Mouse (Mus musculus) hindbrain, embryonic 16.5 days (tissue): Measurements from ENCODE around the gene Nfia. TPM values are rescaled to one million over a fixed set of nuclear protein-coding genes. Genes with fewer than 3 reads are reported as not detected.

Experiments
- ATAC-seq: fragments of 200-750 bp; cut with Nextera tagmentation; 2 replicates; pipeline ENCODE4 v1.8.0; 2017; ENCODE audit warnings: moderate TSS enrichment, moderate library complexity
- H3K27ac ChIP-seq: fragments of 300-500 bp; sonication (generic); 2 replicates; pipeline ENCODE4 v1.5.1; 2014; ENCODE audit warnings: low read depth, mild to moderate bottlenecking, control low read depth, low read length, moderate library complexity
- H3K27me3 ChIP-seq: fragments of 300-500 bp; sonication (generic); replicated peaks from 2 replicates; pipeline ENCODE4 v1.6.1; 2014; ENCODE audit warnings: low read length; ENCODE audit not compliant: control insufficient read depth, insufficient read depth
- H3K36me3 ChIP-seq: fragments of 300-500 bp; sonication (generic); 2 replicates; pipeline ENCODE4 v1.6.1; 2014; ENCODE audit warnings: mild to moderate bottlenecking, low read length, moderate library complexity, mixed read lengths; ENCODE audit not compliant: control insufficient read depth, insufficient read depth
- H3K4me1 ChIP-seq: fragments of 300-500 bp; sonication (generic); 2 replicates; pipeline ENCODE4 v1.6.1; 2014; ENCODE audit warnings: low read depth, low read length; ENCODE audit not compliant: control insufficient read depth, insufficient read depth
- H3K4me2 ChIP-seq: fragments of 300-500 bp; sonication (generic); 2 replicates; pipeline ENCODE4 v1.6.1; 2014; ENCODE audit warnings: mild to moderate bottlenecking, low read length, control low read depth, moderate library complexity
- H3K4me3 ChIP-seq: fragments of 300-500 bp; sonication (generic); 2 replicates; pipeline ENCODE4 v1.5.1; 2014; ENCODE audit warnings: mild to moderate bottlenecking, low read length, control low read depth, moderate library complexity
- H3K9ac ChIP-seq: fragments of 300-500 bp; sonication (generic); 2 replicates; pipeline ENCODE4 v1.6.1; 2014; ENCODE audit warnings: low read depth, mild to moderate bottlenecking, control low read depth, low read length, moderate library complexity
- H3K9me3 ChIP-seq: fragments of 300-500 bp; sonication (generic); 2 replicates; pipeline ENCODE4 v1.6.1; 2014; ENCODE audit warnings: mild to moderate bottlenecking, low read length, moderate library complexity; ENCODE audit not compliant: control insufficient read depth
- WGBS: fragments of 180-500 bp; shearing (Covaris S2); extraction: QIAGEN DNeasy Blood & Tissue Kit; methylation state at CpG from one replicate; pipeline ENCODE4 v1.1.7; 2014; 5-methylcytosine and 5-hydroxymethylcytosine counted together
- polyA plus RNA-seq: library from polyadenylated mRNA; unstranded; fragments of >200 nt; fragmentation: Nextera tagmentation; extraction: Ambion mirVana; gene quantifications from 2 replicates; pipeline ENCODE4 v1.2.1, GENCODE M21; 2015

The Nfia gene
- polyA plus RNA-seq, 1 experiment from 2014 or later = 38.4 TPM

- no peak overlapping the region for H3K27ac ChIP-seq
- H3K27me3 ChIP-seq = no peaks in the 10 kb centered on the region
- H3K36me3 ChIP-seq = no peaks in the 10 kb centered on the region
- H3K4me1 ChIP-seq = no peaks in the 10 kb centered on the region
- no peak overlapping the region for H3K9ac ChIP-seq
- H3K4me2 ChIP-seq = no peak overlapping the region
- 92% methylated on average over 4 of the region's 4 CpGs for WGBS
- ATAC-seq = no peak
- H3K4me3 ChIP-seq = no peak overlapping the region
- H3K9me3 ChIP-seq = no peaks in the 10 kb centered on the region
These were observed 214.2 kb downstream of the Nfia start for GRCm38 (mm10) chr4:97986735-97987075.

DNA sequence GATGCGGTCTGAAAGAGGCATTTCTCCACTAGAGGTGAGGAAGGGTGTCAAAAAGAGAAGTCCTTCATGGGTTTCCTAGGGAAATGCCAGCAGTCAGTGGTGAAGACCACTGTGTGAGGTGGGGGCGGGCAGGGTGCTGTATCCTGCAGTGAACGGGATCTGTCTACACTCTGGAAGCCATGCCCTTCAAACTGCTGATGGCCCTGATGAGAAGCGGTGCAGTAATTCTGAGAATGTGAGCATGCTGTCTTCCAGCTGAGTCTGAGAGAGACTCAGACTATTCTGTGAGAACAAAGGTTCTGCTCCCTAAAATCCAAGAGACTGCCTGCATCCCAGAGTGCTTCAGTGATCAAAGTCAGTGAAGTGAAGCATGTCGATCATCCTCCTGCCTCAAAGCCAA, 216.2 kb downstream of the Nfia start:
- no peak overlapping the region for H3K27ac ChIP-seq

DNA sequence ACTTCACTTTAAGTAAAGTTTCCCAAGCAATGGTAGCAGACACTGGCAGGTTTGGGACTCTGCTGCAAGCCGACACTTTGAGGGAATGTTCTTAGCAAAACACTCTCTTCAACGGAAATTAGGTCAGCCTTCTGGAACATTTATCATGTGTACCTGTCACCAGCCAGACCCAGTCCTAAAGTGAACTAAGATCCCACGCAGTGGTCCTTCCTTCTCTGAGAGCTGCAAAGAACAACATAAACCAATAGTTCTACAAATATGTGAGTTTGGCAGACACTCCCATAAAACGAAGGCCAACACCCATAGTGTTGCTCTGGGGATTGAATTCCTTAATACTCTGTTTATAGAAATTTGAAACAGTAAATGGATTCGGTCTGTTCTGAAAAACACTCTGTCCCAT, 217.9 kb downstream of the Nfia start:
- H3K9me3 ChIP-seq = no peaks in the 10 kb centered on the region
- H3K9ac ChIP-seq = no peak overlapping the region
- H3K36me3 ChIP-seq = no peaks in the 10 kb centered on the region
- no peaks in the 10 kb centered on the region for H3K27me3 ChIP-seq
- WGBS = 72% methylated on average over 5 of the region's 5 CpGs
- no peaks in the 10 kb centered on the region for H3K4me1 ChIP-seq
- H3K4me3 ChIP-seq = no peak overlapping the region
- no peak for ATAC-seq
- no peak overlapping the region for H3K4me2 ChIP-seq
- no peak overlapping the region for H3K27ac ChIP-seq

More for the DNA sequence above, 216.2 kb downstream of the Nfia start:
- H3K9ac ChIP-seq = no peak overlapping the region
- 0 out of 2 replicates have a peak, but pooled peaks have one; percentile 38 for ATAC-seq
- no peak overlapping the region for H3K4me2 ChIP-seq
- H3K4me3 ChIP-seq = no peak overlapping the region
- no peaks in the 10 kb centered on the region for H3K36me3 ChIP-seq
- no peaks in the 10 kb centered on the region for H3K9me3 ChIP-seq
- no peaks in the 10 kb centered on the region for H3K4me1 ChIP-seq
- WGBS = 49% methylated on average over 5 of the region's 5 CpGs
- H3K27me3 ChIP-seq = no peaks in the 10 kb centered on the region

DNA sequence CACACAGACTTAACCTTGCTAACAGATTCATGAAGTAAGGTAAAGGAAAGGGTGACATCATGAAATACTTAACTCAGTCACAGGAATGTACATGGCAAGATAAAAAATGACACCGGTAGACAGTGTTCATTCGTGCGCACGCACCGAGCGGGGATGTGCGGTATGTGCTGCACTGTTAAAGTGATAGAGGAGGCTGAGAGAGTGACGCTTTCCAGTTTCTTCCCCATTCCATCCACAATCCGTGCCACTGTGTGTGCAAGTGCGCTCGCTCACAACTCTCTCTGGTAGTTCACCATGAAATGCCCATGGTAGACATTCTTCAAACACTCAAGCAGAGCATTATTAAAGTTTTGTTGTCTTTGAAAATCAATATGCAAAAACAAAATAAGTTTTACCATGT, 218.9 kb downstream of the Nfia start:
- Histone ChIP-seq H3K4me3 (no peak overlapping the region), H3K4me2 (no peak overlapping the region), H3K36me3 (no peaks in the 10 kb centered on the region), H3K4me1 (no peaks in the 10 kb centered on the region), H3K27ac (no peak overlapping the region), H3K27me3 (no peaks in the 10 kb centered on the region), H3K9ac (no peak overlapping the region), H3K9me3 (no peaks in the 10 kb centered on the region)
- 72% methylated on average over 11 of the region's 11 CpGs for WGBS
- ATAC-seq = 0 out of 2 replicates have a peak, but pooled peaks have one; percentile 11

- no peak for ATAC-seq
- Histone ChIP-seq H3K27ac (no peak overlapping the region), H3K9me3 (no peaks in the 10 kb centered on the region), H3K4me2 (no peak overlapping the region), H3K4me1 (no peaks in the 10 kb centered on the region), H3K9ac (no peak overlapping the region), H3K4me3 (no peak overlapping the region), H3K36me3 (no peaks in the 10 kb centered on the region), H3K27me3 (no peaks in the 10 kb centered on the region)
- WGBS = 22% methylated on average over 3 of the region's 3 CpGs
These were observed 219.3 kb downstream of the Nfia start for GRCm38 (mm10) chr4:97991880-97992279.

DNA sequence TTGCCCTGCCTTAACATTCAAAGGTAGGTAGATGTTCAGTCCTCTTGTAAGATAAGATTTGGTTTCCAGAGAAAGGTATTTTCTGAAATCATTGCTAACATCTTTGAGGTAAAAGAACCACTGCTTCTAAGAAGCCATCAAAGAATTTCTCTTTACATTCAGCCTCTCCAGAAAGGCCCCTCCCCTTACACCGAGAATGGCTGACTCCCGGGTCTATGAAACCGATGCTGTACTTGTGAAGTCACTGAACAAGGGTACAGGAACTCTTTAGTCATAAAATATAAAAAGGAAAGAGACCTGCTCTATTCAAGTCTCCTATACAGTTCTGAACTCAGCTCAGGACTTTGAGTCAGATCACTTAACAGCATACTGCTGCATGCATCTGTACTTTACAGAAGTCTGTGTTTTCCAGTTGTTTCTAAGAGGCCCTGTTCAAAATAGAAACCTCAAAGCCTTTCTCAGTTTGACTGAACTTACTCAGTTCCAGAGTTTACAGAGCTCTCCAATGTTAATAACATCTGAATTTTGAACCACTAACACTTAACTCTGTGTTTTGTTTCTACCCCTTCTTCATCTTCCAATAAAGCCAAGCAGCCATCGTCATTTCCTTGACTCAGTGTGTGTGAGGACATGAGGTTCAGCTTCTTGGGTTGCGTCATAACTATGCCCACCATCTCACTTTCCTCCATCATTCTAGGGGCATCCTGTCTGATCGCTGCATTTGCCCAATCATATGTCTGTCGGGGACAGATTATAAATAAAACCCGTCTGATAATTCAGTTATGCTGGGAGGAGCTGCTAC, 223.6 kb downstream of the Nfia start:
- 0 out of 2 replicates have a peak overlapping the region, but pooled peaks have one; percentile 37 for H3K27ac ChIP-seq
- 78% methylated on average over 8 of the region's 8 CpGs for WGBS

DNA sequence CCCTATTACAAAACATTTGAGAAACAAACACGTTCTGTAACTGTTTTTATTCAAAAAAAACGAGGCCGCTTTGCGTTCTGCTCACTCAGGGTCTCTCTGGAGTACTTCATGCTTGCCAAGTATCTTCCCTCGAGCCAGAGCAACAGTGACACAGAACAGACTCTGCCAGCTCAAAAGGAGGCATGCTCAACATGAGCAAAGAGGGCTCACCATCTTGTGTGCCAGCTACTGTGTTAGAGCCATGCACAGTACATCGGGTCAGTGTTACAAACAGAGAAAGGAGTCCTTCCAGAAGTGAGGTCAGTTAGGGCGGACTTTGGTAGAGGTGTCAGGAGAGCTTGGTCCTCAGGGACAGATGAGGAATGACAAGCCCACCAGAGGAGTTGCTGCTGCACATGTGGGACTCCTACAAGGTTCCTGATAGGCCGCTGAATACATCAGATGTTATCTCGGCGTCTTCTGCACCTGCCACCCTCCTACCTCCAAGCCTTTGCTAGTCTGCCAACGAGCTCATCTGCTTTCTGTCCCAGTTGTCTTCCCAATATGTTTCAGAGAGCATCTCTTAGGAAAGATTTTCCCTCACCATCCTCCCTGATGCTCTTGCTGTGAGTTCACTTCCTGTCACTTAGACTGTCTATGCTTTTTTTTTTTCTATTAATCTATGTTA, 224.8 kb downstream of the Nfia start:
- H3K4me1 ChIP-seq = peaks cover 3% of the 10 kb centered on the region; the same call in 1 of the 2 replicates
- 0 out of 2 replicates have a peak overlapping the region, but pooled peaks have one; percentile 23 for H3K27ac ChIP-seq
- no peak overlapping the region for H3K9ac ChIP-seq
- peak; percentile 81 for ATAC-seq
- no peak overlapping the region for H3K4me2 ChIP-seq
- no peaks in the 10 kb centered on the region for H3K9me3 ChIP-seq
- H3K4me3 ChIP-seq = no peak overlapping the region
- WGBS = 56% methylated on average over 11 of the region's 11 CpGs
- no peaks in the 10 kb centered on the region for H3K27me3 ChIP-seq
- H3K36me3 ChIP-seq = no peaks in the 10 kb centered on the region

More for the DNA sequence above, 223.6 kb downstream of the Nfia start:
- Histone ChIP-seq H3K9me3 (no peaks in the 10 kb centered on the region), H3K4me3 (no peak overlapping the region), H3K4me2 (no peak overlapping the region), H3K27me3 (no peaks in the 10 kb centered on the region), H3K36me3 (no peaks in the 10 kb centered on the region), H3K9ac (no peak overlapping the region), H3K4me1 (no peaks in the 10 kb centered on the region)
- no peak for ATAC-seq

DNA sequence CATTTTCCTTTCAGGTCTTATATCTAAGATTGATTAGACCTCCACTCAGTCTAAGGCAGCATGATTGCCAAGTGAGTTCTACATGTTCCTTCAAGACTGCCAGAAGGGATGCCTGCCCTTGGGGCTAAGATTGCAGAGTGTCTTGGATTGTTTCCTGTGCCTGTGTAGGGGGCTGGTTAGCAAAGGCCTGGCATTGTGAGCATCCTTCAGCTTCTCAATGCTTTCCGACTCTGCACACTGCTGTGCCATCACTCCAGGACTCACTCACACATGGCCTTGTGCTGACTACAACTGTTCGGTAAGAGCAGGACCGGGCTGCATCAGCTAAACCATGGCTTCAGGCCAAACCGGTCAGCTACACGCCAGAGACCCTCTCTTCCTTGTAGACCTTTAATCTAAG, 229.7 kb downstream of the Nfia start:
- Histone ChIP-seq H3K36me3 (no peaks in the 10 kb centered on the region), H3K9me3 (no peaks in the 10 kb centered on the region), H3K4me2 (no peak overlapping the region), H3K4me1 (peaks cover 22% of the 10 kb centered on the region), H3K27ac (no peak overlapping the region; the same call in 1 of the 2 replicates), H3K4me3 (no peak overlapping the region), H3K27me3 (no peaks in the 10 kb centered on the region), H3K9ac (no peak overlapping the region)
- WGBS = 60% methylated on average over 5 of the region's 5 CpGs
- ATAC-seq = no peak

DNA sequence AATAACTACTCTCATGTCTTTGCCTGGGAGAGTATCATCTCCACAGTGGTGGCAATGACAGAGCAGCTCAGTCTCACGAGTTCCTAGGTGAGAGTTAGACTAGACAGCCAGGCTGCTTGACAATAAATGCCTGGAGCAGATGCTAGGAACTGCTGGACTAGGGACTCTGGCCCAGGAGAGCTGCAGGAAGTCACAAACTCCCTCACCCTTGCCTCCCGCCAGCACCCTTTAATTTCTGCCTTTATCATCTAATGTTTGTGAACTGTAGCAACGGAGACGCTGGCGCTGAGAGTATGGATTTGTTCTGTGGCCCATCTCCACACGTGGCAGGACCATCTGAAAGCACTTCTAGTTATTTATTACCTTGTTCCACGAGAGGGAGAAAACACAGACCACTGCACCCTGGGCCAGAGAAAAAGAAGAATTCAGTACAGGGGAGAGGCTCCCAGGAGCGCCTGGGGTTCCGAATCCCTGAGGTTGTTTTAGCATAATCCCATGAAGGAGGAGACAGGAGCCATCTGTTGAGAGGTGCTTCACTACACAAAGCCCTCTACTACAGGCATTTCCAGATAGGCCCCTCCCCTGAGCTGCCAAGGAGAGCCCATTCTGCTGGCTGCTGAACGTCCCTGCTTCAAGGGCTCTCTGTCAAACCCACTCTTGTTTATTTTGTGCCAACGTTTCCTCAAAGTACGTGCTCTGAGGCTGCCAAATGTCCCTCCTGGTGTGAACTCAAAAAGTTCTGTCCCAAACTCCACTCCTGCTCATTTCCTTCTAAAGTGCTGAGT, 231.0 kb downstream of the Nfia start:
- H3K27ac ChIP-seq = peak overlapping the region; percentile 78
- 19% methylated on average over 12 of the region's 12 CpGs for WGBS

More for the DNA sequence above, 231.0 kb downstream of the Nfia start:
- H3K9ac ChIP-seq = no peak overlapping the region
- no peaks in the 10 kb centered on the region for H3K9me3 ChIP-seq
- no peak overlapping the region for H3K4me3 ChIP-seq
- peak overlapping the region; percentile 31 for H3K4me2 ChIP-seq
- no peaks in the 10 kb centered on the region for H3K27me3 ChIP-seq
- no peaks in the 10 kb centered on the region for H3K36me3 ChIP-seq
- H3K4me1 ChIP-seq = peaks cover 23% of the 10 kb centered on the region
- peak; percentile 72 for ATAC-seq
